Mouse (Mus musculus): ENCODE results near the gene Bcl11a. TPM values are rescaled to one million over a fixed set of nuclear protein-coding genes. Genes with fewer than 3 reads are reported as not detected.
"Not testable (repeated sequence)": the region's sequence is repeated elsewhere in the genome, so short reads cannot be mapped to it uniquely, and the experiment has no call there.

Gene Bcl11a
- polyA plus RNA-seq, 1 experiment from 2014 or later: 10.3 TPM

DNA sequence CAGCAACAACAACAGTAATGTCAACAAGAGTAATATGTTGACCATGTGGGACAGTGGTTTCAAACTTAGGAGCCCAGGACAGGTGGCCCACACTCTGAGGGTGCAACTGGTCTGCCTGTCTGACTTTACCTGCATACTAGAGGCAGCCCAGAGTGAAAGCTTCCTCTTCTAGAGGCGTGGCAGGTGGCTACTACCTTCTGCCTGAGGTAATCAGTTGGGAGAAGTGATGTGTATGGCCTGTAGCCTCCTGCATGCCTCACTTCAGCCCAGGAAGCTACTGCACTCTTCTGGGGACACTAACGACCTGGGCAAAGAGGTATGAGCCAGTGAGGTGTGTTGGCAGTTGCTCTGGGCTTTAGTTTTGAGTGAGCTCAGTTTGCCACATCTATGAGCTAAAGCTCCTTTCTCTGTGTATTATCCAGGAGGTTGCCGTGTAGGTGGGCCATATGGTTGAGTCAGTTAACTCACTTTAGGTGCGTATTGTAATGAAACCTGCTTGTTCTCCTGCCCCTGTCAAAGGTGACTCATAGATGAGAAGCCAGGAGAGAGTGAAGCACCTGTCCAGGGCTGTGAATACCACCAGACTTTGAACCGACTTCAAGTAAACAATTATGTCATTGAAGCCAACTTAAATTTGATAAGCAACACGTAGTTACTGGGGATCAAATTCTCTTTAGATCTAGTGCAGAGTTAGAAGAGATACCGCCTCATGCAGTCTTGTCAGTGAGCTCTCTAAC lies 38.9 kb downstream of the Bcl11a start:
- no peak overlapping the region for H3K4me2 ChIP-seq (ENCODE audit: low read depth, low read length)
- 69% methylated on average over 7 of the region's 7 CpGs for WGBS (ENCODE audit: insufficient replicate concordance)
- H3K4me1 ChIP-seq (ENCODE audit: insufficient read depth): peaks cover 10% of the 10 kb centered on the region
- no peaks in the 10 kb centered on the region for H3K27me3 ChIP-seq (ENCODE audit: insufficient read depth, low read length)
- no peak overlapping the region for H3K4me3 ChIP-seq (ENCODE audit: low read depth, low read length)
- no peaks in the 10 kb centered on the region for H3K36me3 ChIP-seq (replicated peaks; ENCODE audit: insufficient read depth, low read length)
- TF ChIP-seq CTCF (IDR thresholded peaks at IDR 0.05; ENCODE audit: low read depth) (no peak), EP300 (IDR thresholded peaks at IDR 0.05; ENCODE audit: low read depth) (no peak)
- H3K27ac ChIP-seq (ENCODE audit: low read depth): no peak overlapping the region
- H3K9me3 ChIP-seq (ENCODE audit: low read length): no peaks in the 10 kb centered on the region
- no peak for ATAC-seq
- no peak overlapping the region for H3K9ac ChIP-seq (replicated peaks)
- no peak for DNase-seq

DNA sequence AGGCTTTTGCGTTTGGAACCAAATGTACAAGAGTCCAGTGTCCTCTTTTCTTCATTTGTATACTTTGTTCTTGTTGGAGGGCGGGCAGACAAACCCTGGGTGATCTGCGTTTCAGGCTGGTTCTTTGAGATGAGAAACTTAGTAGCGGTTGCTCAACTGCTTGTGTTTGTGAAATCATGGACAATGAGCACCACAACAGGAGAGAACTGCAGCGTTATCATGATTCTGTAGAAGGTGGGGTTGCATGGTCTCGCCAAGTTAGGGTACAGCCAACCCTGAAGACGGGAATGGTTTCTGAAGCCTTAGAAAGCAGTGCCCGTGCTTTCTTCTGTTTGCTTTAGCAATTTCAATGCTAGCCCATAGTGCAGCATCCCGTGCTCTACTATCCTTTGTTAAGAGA lies 43.3 kb downstream of the Bcl11a start:
- 63% methylated on average over 9 of the region's 9 CpGs for WGBS (ENCODE audit: insufficient replicate concordance)
- no peak overlapping the region for H3K27ac ChIP-seq (ENCODE audit: low read depth)
- no peak for DNase-seq
- no peak for ATAC-seq
- H3K4me2 ChIP-seq (ENCODE audit: low read depth, low read length): no peak overlapping the region
- H3K9me3 ChIP-seq (ENCODE audit: low read length): no peaks in the 10 kb centered on the region
- TF ChIP-seq EP300 (IDR thresholded peaks at IDR 0.05; ENCODE audit: low read depth) (no peak), CTCF (IDR thresholded peaks at IDR 0.05; ENCODE audit: low read depth) (no peak)
- H3K4me1 ChIP-seq (ENCODE audit: insufficient read depth): peaks cover 18% of the 10 kb centered on the region
- H3K36me3 ChIP-seq (replicated peaks; ENCODE audit: insufficient read depth, low read length): no peaks in the 10 kb centered on the region
- H3K27me3 ChIP-seq (ENCODE audit: insufficient read depth, low read length): no peaks in the 10 kb centered on the region
- H3K4me3 ChIP-seq (ENCODE audit: low read depth, low read length): no peak overlapping the region
- H3K9ac ChIP-seq (replicated peaks): no peak overlapping the region

DNA sequence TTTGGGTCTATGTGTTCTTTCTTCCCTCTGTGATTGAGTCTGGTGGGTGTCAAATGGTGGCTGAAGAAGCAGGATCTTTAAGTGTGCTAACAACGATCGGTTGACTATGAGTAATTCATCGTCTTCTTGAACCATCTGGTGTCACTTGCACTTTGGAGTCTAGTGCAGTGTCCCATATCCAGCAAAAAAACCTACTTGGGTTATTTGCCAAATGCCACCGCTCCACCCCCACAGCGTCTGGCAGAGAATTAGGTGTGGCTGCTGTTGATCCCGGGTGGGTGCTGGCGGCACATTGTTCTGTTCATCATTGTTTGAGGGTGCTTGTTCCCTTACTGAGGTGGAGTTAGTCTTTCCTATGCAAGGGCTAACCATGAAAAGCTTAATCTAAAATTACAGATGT lies 45.0 kb downstream of the Bcl11a start:
- Histone ChIP-seq H3K27me3 (ENCODE audit: insufficient read depth, low read length) (no peaks in the 10 kb centered on the region), H3K4me1 (ENCODE audit: insufficient read depth) (peaks cover 33% of the 10 kb centered on the region), H3K4me2 (ENCODE audit: low read depth, low read length) (no peak overlapping the region), H3K36me3 (replicated peaks; ENCODE audit: insufficient read depth, low read length) (no peaks in the 10 kb centered on the region), H3K9me3 (ENCODE audit: low read length) (no peaks in the 10 kb centered on the region), H3K27ac (ENCODE audit: low read depth) (no peak overlapping the region), H3K4me3 (ENCODE audit: low read depth, low read length) (no peak overlapping the region), H3K9ac (replicated peaks) (no peak overlapping the region)
- WGBS (ENCODE audit: insufficient replicate concordance): 73% methylated on average over 7 of the region's 7 CpGs
- DNase-seq: no peak
- TF ChIP-seq EP300 (IDR thresholded peaks at IDR 0.05; ENCODE audit: low read depth) (no peak), CTCF (IDR thresholded peaks at IDR 0.05; ENCODE audit: low read depth) (no peak)
- no peak for ATAC-seq

DNA sequence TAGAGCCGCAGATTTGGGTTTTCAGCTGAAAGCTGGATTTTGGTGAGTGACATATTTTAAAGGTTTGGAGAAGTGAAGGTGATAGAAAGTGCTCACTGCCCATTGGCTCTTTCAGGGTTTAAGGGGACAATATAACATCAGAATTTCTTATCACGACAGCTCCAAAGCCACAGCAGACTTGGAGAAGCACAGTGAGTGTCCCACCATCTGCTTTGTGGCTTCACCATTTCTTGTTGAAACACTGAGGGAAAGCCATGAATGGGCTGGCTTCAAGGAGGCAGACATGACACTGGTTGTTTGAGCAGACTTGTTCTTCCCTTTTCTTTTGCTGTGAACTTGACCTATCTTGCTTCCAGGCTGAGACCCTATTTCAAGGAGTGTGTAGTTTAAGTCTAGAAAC lies 46.1 kb downstream of the Bcl11a start:
- Histone ChIP-seq H3K27ac (ENCODE audit: low read depth) (no peak overlapping the region), H3K4me2 (ENCODE audit: low read depth, low read length) (no peak overlapping the region), H3K27me3 (ENCODE audit: insufficient read depth, low read length) (no peaks in the 10 kb centered on the region), H3K4me3 (ENCODE audit: low read depth, low read length) (no peak overlapping the region), H3K9me3 (ENCODE audit: low read length) (no peaks in the 10 kb centered on the region), H3K9ac (replicated peaks) (no peak overlapping the region), H3K4me1 (ENCODE audit: insufficient read depth) (peaks cover 34% of the 10 kb centered on the region), H3K36me3 (replicated peaks; ENCODE audit: insufficient read depth, low read length) (no peaks in the 10 kb centered on the region)
- ATAC-seq (no peak), DNase-seq (no peak)
- TF ChIP-seq CTCF (IDR thresholded peaks at IDR 0.05; ENCODE audit: low read depth): no peak
- no peak for TF ChIP-seq EP300 (IDR thresholded peaks at IDR 0.05; ENCODE audit: low read depth)
- WGBS (ENCODE audit: insufficient replicate concordance): 55% methylated on average over 2 of the region's 2 CpGs

DNA sequence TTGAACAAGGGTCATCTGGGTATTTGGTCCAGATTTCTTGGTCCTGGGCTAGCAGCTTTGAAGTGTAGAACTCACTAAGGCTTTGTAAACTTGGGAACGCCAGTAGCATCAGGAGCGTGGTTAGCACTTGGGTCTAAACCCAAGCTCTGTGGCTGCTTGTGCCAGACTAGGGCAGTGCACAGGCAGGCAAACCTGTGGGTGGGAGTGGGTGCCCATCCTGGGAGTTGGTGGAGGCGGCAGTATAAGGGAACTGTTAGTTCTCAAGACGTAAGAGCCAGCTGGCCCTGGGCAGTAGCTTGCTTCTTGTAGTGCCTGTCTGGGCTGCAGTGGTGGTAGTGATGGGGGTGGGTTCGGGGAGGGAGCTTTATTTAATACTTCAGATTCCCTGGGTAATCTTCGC lies 47.2 kb downstream of the Bcl11a start:
- H3K27me3 ChIP-seq (ENCODE audit: insufficient read depth, low read length): no peaks in the 10 kb centered on the region
- no peak overlapping the region for H3K4me3 ChIP-seq (ENCODE audit: low read depth, low read length)
- no peaks in the 10 kb centered on the region for H3K36me3 ChIP-seq (replicated peaks; ENCODE audit: insufficient read depth, low read length)
- H3K9me3 ChIP-seq (ENCODE audit: low read length): no peaks in the 10 kb centered on the region
- no peak overlapping the region for H3K9ac ChIP-seq (replicated peaks)
- ATAC-seq (no peak), DNase-seq (no peak)
- H3K4me1 ChIP-seq (ENCODE audit: insufficient read depth): peaks cover 45% of the 10 kb centered on the region
- H3K4me2 ChIP-seq (ENCODE audit: low read depth, low read length): no peak overlapping the region
- TF ChIP-seq EP300 (IDR thresholded peaks at IDR 0.05; ENCODE audit: low read depth) (no peak), CTCF (IDR thresholded peaks at IDR 0.05; ENCODE audit: low read depth) (no peak)
- WGBS (ENCODE audit: insufficient replicate concordance): 78% methylated on average over 6 of the region's 6 CpGs
- no peak overlapping the region; the same call in 1 of the 2 replicates for H3K27ac ChIP-seq (ENCODE audit: low read depth)

- TF ChIP-seq EP300 (IDR thresholded peaks at IDR 0.05; ENCODE audit: low read depth): no peak
- TF ChIP-seq CTCF (IDR thresholded peaks at IDR 0.05; ENCODE audit: low read depth): no peak
- Histone ChIP-seq H3K4me2 (ENCODE audit: low read depth, low read length) (no peak overlapping the region), H3K9ac (replicated peaks) (no peak overlapping the region), H3K27me3 (ENCODE audit: insufficient read depth, low read length) (no peaks in the 10 kb centered on the region), H3K36me3 (replicated peaks; ENCODE audit: insufficient read depth, low read length) (no peaks in the 10 kb centered on the region), H3K9me3 (ENCODE audit: low read length) (no peaks in the 10 kb centered on the region), H3K4me1 (ENCODE audit: insufficient read depth) (peaks cover 56% of the 10 kb centered on the region), H3K4me3 (ENCODE audit: low read depth, low read length) (no peak overlapping the region), H3K27ac (ENCODE audit: low read depth) (peak overlapping the region; percentile 31; the same call in 1 of the 2 replicates)
- WGBS (ENCODE audit: insufficient replicate concordance): 59% methylated on average over 2 of the region's 2 CpGs
- DNase-seq: no peak
- no peak for ATAC-seq
Observed at GRCm38 (mm10) chr11:24128001-24128400, 50.1 kb downstream of the Bcl11a start.

DNA sequence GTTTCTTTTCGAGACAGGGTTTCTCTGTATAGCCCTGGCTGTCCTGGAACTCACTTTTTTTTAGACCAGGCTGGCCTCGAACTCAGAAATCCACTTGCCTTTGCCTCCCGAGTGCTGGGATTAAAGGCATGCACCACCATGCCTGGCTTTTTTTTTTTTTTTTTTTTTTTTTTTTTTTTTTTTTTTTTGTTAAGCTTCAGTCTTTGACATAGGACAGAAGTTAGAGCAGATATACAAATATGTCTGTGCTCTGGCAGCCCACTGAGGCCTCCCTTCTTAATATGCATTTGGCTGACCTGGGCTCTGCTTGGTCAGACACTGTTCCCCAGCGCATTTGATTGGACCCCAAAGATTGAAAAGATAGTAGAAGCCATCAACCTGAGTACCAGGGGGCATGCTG lies 51.0 kb downstream of the Bcl11a start:
- H3K4me3 ChIP-seq (ENCODE audit: low read depth, low read length); H3K9me3 ChIP-seq (ENCODE audit: low read length); ATAC-seq; H3K9ac ChIP-seq (replicated peaks); H3K36me3 ChIP-seq (replicated peaks; ENCODE audit: insufficient read depth, low read length); DNase-seq; H3K27me3 ChIP-seq (ENCODE audit: insufficient read depth, low read length): not testable (repeated sequence)
- Histone ChIP-seq H3K27ac (ENCODE audit: low read depth) (peak overlapping the region; percentile 75), H3K4me2 (ENCODE audit: low read depth, low read length) (peak overlapping the region; percentile 38; the same call in 1 of the 2 replicates), H3K4me1 (ENCODE audit: insufficient read depth) (peaks cover 60% of the 10 kb centered on the region)
- 66% methylated on average over 4 of the region's 4 CpGs for WGBS (ENCODE audit: insufficient replicate concordance)

All from liver, postnatal 0 days (tissue).